Mouse (Mus musculus): ENCODE data around the gene Irx2.

- no peak for TF ChIP-seq CTCF (IDR thresholded peaks at IDR 0.05; ENCODE audit: low read depth)
- no peak for TF ChIP-seq EP300 (IDR thresholded peaks at IDR 0.05; ENCODE audit: low read depth)
Measured at GRCm38 (mm10) chr13:72629806-72630205, 1.2 kb downstream of the Irx2 start.
